Mouse (Mus musculus) MEL-GATA-1-ER (cell line): ENCODE measurements around the gene Lingo1.
A peak's percentile ranks its signal among the peaks of the same experiment; 100 is the strongest.

Experiments
- DNase-seq: peaks from one replicate; pipeline ENCODE4 v3.0.0-alpha.2; 2012; ENCODE audit warnings: low read depth; ENCODE audit errors: extremely low read depth

Gene Lingo1

GRCm38 (mm10) chr9:56776881-56777801 lies 19.1 kb downstream of the Lingo1 start:
- no peak for DNase-seq

GRCm38 (mm10) chr9:56775161-56775934 lies 20.9 kb downstream of the Lingo1 start:
- DNase-seq: no peak

GRCm38 (mm10) chr9:56774231-56774630 lies 22.0 kb downstream of the Lingo1 start:
- peak; percentile 17 for DNase-seq

- no peak for DNase-seq
Measured at GRCm38 (mm10) chr9:56773666-56774065, 22.6 kb downstream of the Lingo1 start.

- no peak for DNase-seq
Measured at GRCm38 (mm10) chr9:56767653-56768136, 28.6 kb downstream of the Lingo1 start.

- DNase-seq: no peak
Measured at GRCm38 (mm10) chr9:56766629-56767357, 29.5 kb downstream of the Lingo1 start.

GRCm38 (mm10) chr9:56762106-56762562 lies 34.1 kb downstream of the Lingo1 start:
- DNase-seq: no peak

GRCm38 (mm10) chr9:56757791-56758190 lies 38.5 kb downstream of the Lingo1 start:
- DNase-seq: no peak

- no peak for DNase-seq
Measured at GRCm38 (mm10) chr9:56755119-56755518, 41.1 kb downstream of the Lingo1 start.

- no peak for DNase-seq
Measured at GRCm38 (mm10) chr9:56753386-56753785, 42.9 kb downstream of the Lingo1 start.

GRCm38 (mm10) chr9:56748056-56748455 lies 48.2 kb downstream of the Lingo1 start:
- no peak for DNase-seq

- DNase-seq: no peak
Measured at GRCm38 (mm10) chr9:56746926-56747294, 49.4 kb downstream of the Lingo1 start.

GRCm38 (mm10) chr9:56746195-56746925 lies 49.9 kb downstream of the Lingo1 start:
- DNase-seq: no peak

- DNase-seq: no peak
Measured at GRCm38 (mm10) chr9:56744369-56744768, 51.9 kb downstream of the Lingo1 start.

- no peak for DNase-seq
Measured at GRCm38 (mm10) chr9:56739181-56739737, 57.0 kb downstream of the Lingo1 start.

- DNase-seq: no peak
Measured at GRCm38 (mm10) chr9:56738261-56739171, 57.8 kb downstream of the Lingo1 start.

- DNase-seq: no peak
Measured at GRCm38 (mm10) chr9:56734398-56734797, 61.9 kb downstream of the Lingo1 start.

- DNase-seq: no peak
Measured at GRCm38 (mm10) chr9:56730997-56731396, 65.3 kb downstream of the Lingo1 start.

- no peak for DNase-seq
Measured at GRCm38 (mm10) chr9:56729145-56729544, 67.1 kb downstream of the Lingo1 start.
